In genomic region chr15:7128627-7129126, GRCm38 (mm10) we compare ENCODE assay signal across 9 mouse cellular contexts. TPM values are rescaled to one million over a fixed set of nuclear protein-coding genes. Genes with fewer than 3 reads are reported as not detected.
DNase-seq lines count a peak whose midpoint lies in the region; ATAC-seq and TF ChIP-seq lines count a peak whose summit lies in the region.
"Had no signal": no experiment of that assay in that cellular context is flagged by ENCODE, and none has a peak within 500 bp of the region (broad histone marks: within the 10 kb centered on the region; RNA-seq: fewer than 3 reads in every experiment).

No protein-coding gene starts in this region.

- H3K27ac ChIP-seq in cortical plate, adult 2 months (ENCODE audit: insufficient read depth, low read length) = peak overlapping the region; percentile 97
- peak overlapping the region; percentile 95 to 98 for H3K27ac ChIP-seq in heart, embryonic 14.5 days (replicated peaks in 1 of 2; ENCODE audit: control insufficient read depth in 1 of 2, insufficient read depth in 1 of 2, low read depth in 2 of 2, low read length in 2 of 2)
- H3K27ac ChIP-seq in midbrain, embryonic 15.5 days = peak overlapping the region; percentile 89

- 1% methylated on average over 18 of the region's 18 CpGs for WGBS in heart, embryonic 14.5 days
- 2% methylated on average over 18 of the region's 18 CpGs for WGBS in midbrain, embryonic 15.5 days

- peak overlapping the region; percentile 89 for H3K4me2 ChIP-seq in heart, embryonic 14.5 days (ENCODE audit: low read length)
- peak overlapping the region; percentile 95 for H3K4me2 ChIP-seq in midbrain, embryonic 15.5 days

- peak overlapping the region; percentile 80 for H3K4me3 ChIP-seq in cortical plate, adult 2 months (ENCODE audit: insufficient read depth, low read length)
- peak overlapping the region; percentile 89 to 92 for H3K4me3 ChIP-seq in heart, embryonic 14.5 days (ENCODE audit: control insufficient read depth in 1 of 2, insufficient read depth in 1 of 2, low read depth in 1 of 2, low read length in 2 of 2)
- H3K4me3 ChIP-seq in midbrain, embryonic 15.5 days = peak overlapping the region; percentile 90

- H3K4me1 ChIP-seq in cortical plate, adult 2 months (ENCODE audit: control insufficient read depth, insufficient read depth, low read length) = peaks cover 4% of the 10 kb centered on the region; the same call in 1 of the 2 replicates
- H3K4me1 ChIP-seq in heart, embryonic 14.5 days (ENCODE audit: control insufficient read depth in 2 of 2, insufficient read depth in 2 of 2, low read length in 2 of 2) = peaks cover 4 to 28% of the 10 kb centered on the region in 2 experiments
- peaks cover 25% of the 10 kb centered on the region for H3K4me1 ChIP-seq in midbrain, embryonic 15.5 days

- no peak for TF ChIP-seq CTCF in cortical plate, adult 2 months (IDR thresholded peaks at IDR 0.05; ENCODE audit: extremely low read depth, insufficient read depth, low read length)

- no peak for TF ChIP-seq POLR2A in cortical plate, adult 2 months (IDR thresholded peaks at IDR 0.05; ENCODE audit: extremely low read depth, insufficient read depth, low read length)

- no peak for ATAC-seq in heart, embryonic 14.5 days (ENCODE audit: insufficient number of reproducible peaks, insufficient read depth, low FRiP score, low read depth)
- peak; percentile 46 for ATAC-seq in midbrain, embryonic 15.5 days (replicated peaks)

- H3K36me3 ChIP-seq in heart, embryonic 14.5 days (ENCODE audit: control insufficient read depth, insufficient read depth, low read length) = no peaks in the 10 kb centered on the region; the same call in 1 of the 2 replicates
- no peaks in the 10 kb centered on the region for H3K36me3 ChIP-seq in midbrain, embryonic 15.5 days (replicated peaks)

- peak overlapping the region; percentile 93 for H3K9ac ChIP-seq in heart, embryonic 14.5 days (ENCODE audit: low read length)
- H3K9ac ChIP-seq in midbrain, embryonic 15.5 days = peak overlapping the region; percentile 84

- peak; percentile 97 for DNase-seq in heart, adult 11 months
- no peak for DNase-seq in heart, postnatal 25 days (ENCODE audit: low spot score)
- DNase-seq in kidney, postnatal 36 days = peak; percentile 56 to 60
- DNase-seq in ovary, postnatal 10 days (ENCODE audit: low spot score) = no peak
- DNase-seq in gastrocnemius, postnatal 10 days = no peak

- no peaks in the 10 kb centered on the region for H3K9me3 ChIP-seq in heart, embryonic 14.5 days (ENCODE audit: control insufficient read depth, low read length)
- H3K9me3 ChIP-seq in midbrain, embryonic 15.5 days = no peaks in the 10 kb centered on the region

- H3K27me3 ChIP-seq in heart, embryonic 14.5 days (ENCODE audit: control insufficient read depth, insufficient read depth, low read length) = no peaks in the 10 kb centered on the region
- peaks cover 5% of the 10 kb centered on the region; the same call in 1 of the 2 replicates for H3K27me3 ChIP-seq in midbrain, embryonic 15.5 days (replicated peaks)
- H3K27me3 ChIP-seq: Patski had no signal

- intact Hi-C loops in heart, postnatal 25 days (cut with DNase I) = no loop called here

RNA-seq across cellular contexts. Expression of gene Lifr, which starts 38.3 kb away (rescaled TPM):
- 10 to 100 TPM; 53.8 to 63.4 TPM for total RNA-seq in heart, postnatal 25 days (2021)
- polyA plus RNA-seq in cortical plate, adult 2 months (2012; rRNA removed) = 16.0 and 17.0 TPM in 2 replicates
- polyA plus RNA-seq in heart, embryonic 14.5 days (2014; fragmentation: Nextera tagmentation; extraction: Ambion mirVana) = 33.4 and 36.4 TPM in 2 replicates
- polyA plus RNA-seq in midbrain, embryonic 15.5 days (2015; fragmentation: Nextera tagmentation; extraction: Ambion mirVana) = 9.7 and 11.2 TPM in 2 replicates
- total RNA-seq in gastrocnemius, postnatal 10 days (2021) = 10 to 100 TPM; 48.4 to 55.9 TPM

Comparison
In these comparisons a context has a peak if more than half of its experiments do, and no peak if none do; other contexts are left out.
1. DNase-seq: peak in heart, adult 11 months (single experiment) and kidney, postnatal 36 days (2 of 2); none in heart, postnatal 25 days (single experiment), ovary, postnatal 10 days (single experiment) and gastrocnemius, postnatal 10 days (single experiment).
2. Peak in every context shown above with its lines, with median percentiles within 50 percentile points of each other: H3K27ac ChIP-seq and H3K4me3 ChIP-seq.